Comparison of ENCODE assay signal across 8 mouse cellular contexts in genomic region chr11:70845457-70845978, GRCm38 (mm10). TPM values are rescaled to one million over a fixed set of nuclear protein-coding genes. Genes with fewer than 3 reads are reported as not detected.
A peak's percentile ranks its signal among the peaks of the same experiment; 100 is the strongest.
DNase-seq lines count a peak whose midpoint lies in the region; ATAC-seq and TF ChIP-seq lines count a peak whose summit lies in the region.

No protein-coding gene starts in this region.

- H3K4me1 ChIP-seq in cerebellum, adult 2 months (ENCODE audit: control insufficient read depth, insufficient read depth, low read length) = peaks cover 9% of the 10 kb centered on the region
- peaks cover 7% of the 10 kb centered on the region for H3K4me1 ChIP-seq in testis, adult 2 months (ENCODE audit: control insufficient read depth, insufficient read depth, low read length)
- peaks cover 23% of the 10 kb centered on the region for H3K4me1 ChIP-seq in limb, embryonic 15.5 days
- no peaks in the 10 kb centered on the region for H3K4me1 ChIP-seq in stomach, postnatal 0 days (replicated peaks; ENCODE audit: control insufficient read depth, insufficient read depth)

- no peak for TF ChIP-seq EP300 in stomach, postnatal 0 days (optimal IDR thresholded peaks at IDR 0.05)

- TF ChIP-seq CTCF in cerebellum, adult 2 months (IDR thresholded peaks at IDR 0.05; ENCODE audit: borderline replicate concordance, insufficient read depth, low read depth, low read length) = no peak
- no peak for TF ChIP-seq CTCF in testis, adult 2 months (IDR thresholded peaks at IDR 0.05; ENCODE audit: control insufficient read depth, insufficient read depth, insufficient replicate concordance, low read depth, low read length)
- TF ChIP-seq CTCF in stomach, postnatal 0 days (IDR thresholded peaks at IDR 0.05; ENCODE audit: low read depth) = no peak

- H3K4me3 ChIP-seq in cerebellum, adult 2 months (replicated peaks; ENCODE audit: insufficient read depth, low read depth, low read length) = peak overlapping the region; percentile 73
- H3K4me3 ChIP-seq in testis, adult 2 months (ENCODE audit: control insufficient read depth, low read depth, low read length) = peak overlapping the region; percentile 92
- H3K4me3 ChIP-seq in limb, embryonic 15.5 days = peak overlapping the region; percentile 92
- peak overlapping the region; percentile 98 for H3K4me3 ChIP-seq in stomach, postnatal 0 days (ENCODE audit: low read depth, low read length)

- no peaks in the 10 kb centered on the region for H3K36me3 ChIP-seq in testis, adult 2 months (ENCODE audit: control insufficient read depth, insufficient read depth, low read length)
- H3K36me3 ChIP-seq in limb, embryonic 15.5 days = no peaks in the 10 kb centered on the region
- H3K36me3 ChIP-seq in stomach, postnatal 0 days (ENCODE audit: control insufficient read depth, insufficient read depth, low read length) = no peaks in the 10 kb centered on the region

- H3K9me3 ChIP-seq in limb, embryonic 15.5 days = no peaks in the 10 kb centered on the region
- H3K9me3 ChIP-seq in stomach, postnatal 0 days (ENCODE audit: control insufficient read depth, low read length) = no peaks in the 10 kb centered on the region

- no peak overlapping the region for H3K27ac ChIP-seq in cerebellum, adult 2 months (ENCODE audit: insufficient read depth, low read length)
- H3K27ac ChIP-seq in testis, adult 2 months (ENCODE audit: control insufficient read depth, insufficient read depth, low read depth, low read length) = peak overlapping the region; percentile 70; the same call in 1 of the 2 replicates
- H3K27ac ChIP-seq in limb, embryonic 15.5 days = peak overlapping the region; percentile 87; the same call in 1 of the 2 replicates
- H3K27ac ChIP-seq in stomach, postnatal 0 days (replicated peaks) = no peak overlapping the region

- no peak for TF ChIP-seq POLR2A in cerebellum, adult 2 months (IDR thresholded peaks at IDR 0.05; ENCODE audit: borderline replicate concordance, insufficient read depth, low read length)
- TF ChIP-seq POLR2A in testis, adult 2 months (IDR thresholded peaks at IDR 0.05; ENCODE audit: control insufficient read depth, low read depth, low read length) = no peak

- peak overlapping the region; percentile 78 for H3K9ac ChIP-seq in limb, embryonic 15.5 days
- H3K9ac ChIP-seq in stomach, postnatal 0 days (ENCODE audit: low read length) = peak overlapping the region; percentile 87

- DNase-seq in cerebellum, adult 2 months = no peak
- no peak for DNase-seq in cerebellum, adult 11 months
- no peak for DNase-seq in testis, postnatal 10 days (ENCODE audit: low spot score)
- no peak for DNase-seq in stomach, postnatal 0 days (ENCODE audit: low spot score)
- DNase-seq in cerebellum, postnatal 25 days = no peak
- no peak for DNase-seq in urinary bladder, adult 2 months (ENCODE audit: low spot score)

- WGBS in cerebellum, adult 2 months = 5% methylated on average over 19 of the region's 19 CpGs
- 3% methylated on average over 19 of the region's 19 CpGs for WGBS in limb, embryonic 15.5 days
- 4% methylated on average over 19 of the region's 19 CpGs for WGBS in stomach, postnatal 0 days

- ATAC-seq in limb, embryonic 15.5 days (ENCODE audit: insufficient number of reproducible peaks, low FRiP score, low TSS enrichment, low read depth) = no peak
- no peak for ATAC-seq in stomach, postnatal 0 days (ENCODE audit: low FRiP score, low TSS enrichment)

- no peaks in the 10 kb centered on the region for H3K27me3 ChIP-seq in cerebellum, adult 2 months (ENCODE audit: control insufficient read depth, insufficient read depth, low read length)
- no peaks in the 10 kb centered on the region for H3K27me3 ChIP-seq in testis, adult 2 months (ENCODE audit: control insufficient read depth, insufficient read depth, low read length)
- no peaks in the 10 kb centered on the region for H3K27me3 ChIP-seq in limb, embryonic 15.5 days
- no peaks in the 10 kb centered on the region for H3K27me3 ChIP-seq in stomach, postnatal 0 days (ENCODE audit: control insufficient read depth, insufficient read depth, low read length)

- H3K4me2 ChIP-seq in limb, embryonic 15.5 days = peak overlapping the region; percentile 69
- H3K4me2 ChIP-seq in stomach, postnatal 0 days (replicated peaks; ENCODE audit: low read depth) = peak overlapping the region; percentile 80

RNA-seq across cellular contexts. Expression of gene Rabep1, which starts 0.9 kb away (rescaled TPM):
- 35.4 and 35.9 TPM in 2 replicates for polyA plus RNA-seq in cerebellum, adult 2 months (2012; rRNA removed)
- 2.8 and 3.4 TPM in 2 replicates for polyA plus RNA-seq in testis, adult 2 months (2012; rRNA removed)
- polyA plus RNA-seq in limb, embryonic 15.5 days (2015; fragmentation: Nextera tagmentation; extraction: Ambion mirVana) = 26.7 and 33.7 TPM in 2 replicates
- polyA plus RNA-seq in stomach, postnatal 0 days (2015; fragmentation: Nextera tagmentation; extraction: Ambion mirVana) = 15.1 and 17.5 TPM in 2 replicates
- 12.3 and 15.8 TPM in 2 replicates for polyA plus RNA-seq in urinary bladder, adult 2 months (2012; rRNA removed)

RNA-seq across cellular contexts. Expression of gene Scimp, which starts 33.1 kb away (rescaled TPM):
- polyA plus RNA-seq in cerebellum, adult 2 months (2012; rRNA removed) = 0.10 TPM in 1 of 2 replicates, not detected in the other
- 0.13 and 0.16 TPM in 2 replicates for polyA plus RNA-seq in testis, adult 2 months (2012; rRNA removed)
- 0.27 TPM in 1 of 2 replicates, not detected in the other for polyA plus RNA-seq in limb, embryonic 15.5 days (2015; fragmentation: Nextera tagmentation; extraction: Ambion mirVana)
- polyA plus RNA-seq in stomach, postnatal 0 days (2015; fragmentation: Nextera tagmentation; extraction: Ambion mirVana) = 0.57 and 0.63 TPM in 2 replicates
- 1.1 and 1.5 TPM in 2 replicates for polyA plus RNA-seq in urinary bladder, adult 2 months (2012; rRNA removed)

Comparison
In these comparisons a context has a peak if more than half of its experiments do, and no peak if none do; other contexts are left out.
1. H3K27ac ChIP-seq: peak in testis, adult 2 months (single experiment) and limb, embryonic 15.5 days (single experiment); none in cerebellum, adult 2 months (single experiment) and stomach, postnatal 0 days (single experiment).
2. Peak in every context shown above with its lines, with median percentiles within 50 percentile points of each other: H3K4me3 ChIP-seq.